Mouse (Mus musculus): ENCODE results near the gene Wnt7a.

Wnt7a gene

DNA sequence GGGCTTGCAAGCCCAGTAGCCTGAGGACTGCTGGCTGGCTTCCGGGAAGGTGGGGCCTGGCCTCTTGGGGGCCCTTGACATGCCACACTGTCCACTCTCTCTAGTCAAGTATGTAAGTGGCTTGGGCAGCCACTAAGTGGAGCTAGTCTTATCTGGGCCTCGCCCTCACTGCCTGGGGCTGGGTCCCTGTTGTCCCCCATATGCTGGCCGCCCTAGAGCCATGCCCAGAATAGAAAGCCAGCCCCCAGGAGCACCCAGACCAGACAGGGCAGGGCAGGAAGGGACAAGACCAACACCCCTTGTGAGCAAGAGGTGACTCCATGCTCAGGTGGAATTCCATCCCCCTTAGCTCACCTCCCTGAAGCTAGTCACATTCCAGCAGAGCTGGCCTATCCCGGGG, 22.0 kb downstream of the Wnt7a start:
- in situ Hi-C loops (cut with MseI, MboI) = no loop called here

DNA sequence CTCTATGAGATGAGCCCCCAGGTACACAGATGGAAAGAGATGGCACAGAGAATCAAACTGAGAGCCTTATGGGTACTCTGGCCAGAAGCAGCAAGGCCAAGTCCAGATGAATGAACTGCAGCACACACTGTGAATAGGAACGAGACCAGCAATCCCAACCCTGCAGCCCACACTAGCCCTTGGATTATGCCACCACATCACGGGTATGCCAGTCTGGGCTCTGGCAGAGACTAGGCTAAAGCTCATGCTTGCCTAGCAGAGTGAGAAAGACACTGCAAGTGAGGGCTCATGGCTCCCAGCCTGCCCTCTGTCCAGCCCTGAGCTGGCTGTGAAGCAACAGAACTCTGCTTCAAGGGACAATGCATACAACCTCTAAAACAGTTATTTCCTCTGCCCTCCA, 26.7 kb downstream of the Wnt7a start:
- in situ Hi-C loops (cut with MseI, MboI) = no loop called here

DNA sequence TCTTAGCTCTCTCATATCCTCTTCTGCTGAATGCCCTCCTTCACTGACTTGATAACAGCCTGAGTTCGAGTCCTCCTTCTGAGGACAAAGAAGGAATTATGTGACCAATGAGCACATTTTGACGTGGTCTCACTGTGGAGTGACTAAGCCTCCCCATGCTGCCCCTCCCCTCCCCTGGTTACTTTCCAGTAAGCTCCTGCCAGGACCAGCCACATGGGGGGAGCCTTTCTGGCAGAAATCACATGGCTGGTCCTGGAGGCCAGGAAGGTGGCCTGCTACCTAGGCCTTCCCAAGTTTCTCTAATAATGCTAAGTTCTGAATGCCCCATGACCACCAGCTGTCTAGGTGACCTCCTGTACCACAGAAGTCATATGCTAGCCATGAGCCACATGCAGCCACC, 27.3 kb downstream of the Wnt7a start:
- in situ Hi-C loops (cut with MseI, MboI) = no loop called here

DNA sequence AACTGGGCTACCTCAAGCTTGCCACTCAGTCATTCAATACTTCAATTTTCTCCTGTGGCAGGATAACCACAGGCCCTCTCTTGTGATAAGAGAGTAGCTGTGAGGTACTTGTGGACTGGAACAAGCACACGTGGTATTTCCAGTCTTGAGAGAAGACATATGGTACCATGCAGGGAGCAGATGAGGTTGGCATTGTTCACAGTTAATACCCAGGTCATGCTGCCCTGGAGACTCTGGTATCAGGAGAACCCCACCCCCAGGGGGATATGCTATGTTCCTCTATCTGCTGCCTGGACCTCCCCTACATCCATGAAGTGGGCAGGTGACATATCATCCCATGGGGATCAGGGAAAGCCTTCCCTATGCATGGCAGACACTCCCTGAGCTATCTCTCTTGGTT, 27.9 kb downstream of the Wnt7a start:
- in situ Hi-C loops (cut with MseI, MboI) = no loop called here

DNA sequence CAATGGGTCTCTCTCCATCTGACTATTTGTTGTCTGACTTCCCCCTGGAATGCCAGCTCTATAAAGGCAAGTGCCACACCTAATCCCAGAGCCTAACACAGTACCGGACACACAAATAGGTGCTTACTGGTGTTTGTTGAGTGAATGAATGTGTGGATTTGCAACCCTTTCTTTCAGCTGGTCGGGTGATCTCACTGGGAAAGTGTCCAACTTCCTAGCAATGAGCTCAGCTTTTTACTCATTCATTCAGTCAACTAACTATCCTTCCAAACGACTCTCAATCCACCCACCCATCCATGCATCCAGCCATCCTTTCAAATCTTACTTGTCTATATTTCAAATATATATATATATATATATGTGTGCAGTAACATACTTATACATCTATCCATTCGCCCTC, 31.3 kb downstream of the Wnt7a start:
- in situ Hi-C loops (cut with MseI, MboI) = no loop called here

DNA sequence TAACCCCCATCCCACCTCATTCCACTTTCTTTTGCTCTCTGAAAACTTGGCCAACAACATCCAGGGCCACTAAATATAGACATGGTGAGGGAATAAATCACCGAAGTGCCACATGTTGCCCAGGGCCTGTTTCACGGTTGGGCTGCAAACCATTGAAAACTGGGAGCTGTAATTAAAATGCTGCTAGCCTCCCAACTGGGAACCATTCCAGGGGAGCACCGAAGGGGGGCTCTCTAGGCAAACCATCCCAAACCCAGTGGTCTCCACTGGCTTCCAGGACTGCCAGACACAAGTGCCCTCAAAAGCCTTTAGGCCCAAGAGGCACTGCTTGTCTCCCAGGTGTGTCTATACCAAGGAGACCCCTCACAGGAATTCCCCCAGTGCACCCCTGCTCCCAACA, 31.9 kb downstream of the Wnt7a start:
- in situ Hi-C loops (cut with MseI, MboI) = no loop called here

DNA sequence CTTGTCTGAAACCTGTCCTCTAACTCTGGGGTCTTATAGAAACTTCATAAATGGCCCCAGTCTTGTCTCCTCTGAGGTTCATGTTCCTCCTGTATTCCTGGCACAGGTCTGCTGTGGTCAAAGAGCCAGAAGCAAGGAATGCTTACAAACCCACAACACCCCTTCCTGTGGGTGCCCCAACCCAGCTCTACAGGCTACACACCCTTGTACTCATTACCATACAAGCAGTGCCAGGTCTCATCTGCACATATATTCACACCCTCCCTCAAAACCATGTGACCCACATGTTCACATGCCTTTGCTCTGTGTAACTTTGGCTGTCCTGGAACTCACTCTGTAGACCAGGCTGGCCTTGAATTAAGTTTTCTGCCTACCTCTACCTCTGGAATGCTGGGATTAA, 38.2 kb downstream of the Wnt7a start:
- in situ Hi-C loops (cut with MseI, MboI) = no loop called here

DNA sequence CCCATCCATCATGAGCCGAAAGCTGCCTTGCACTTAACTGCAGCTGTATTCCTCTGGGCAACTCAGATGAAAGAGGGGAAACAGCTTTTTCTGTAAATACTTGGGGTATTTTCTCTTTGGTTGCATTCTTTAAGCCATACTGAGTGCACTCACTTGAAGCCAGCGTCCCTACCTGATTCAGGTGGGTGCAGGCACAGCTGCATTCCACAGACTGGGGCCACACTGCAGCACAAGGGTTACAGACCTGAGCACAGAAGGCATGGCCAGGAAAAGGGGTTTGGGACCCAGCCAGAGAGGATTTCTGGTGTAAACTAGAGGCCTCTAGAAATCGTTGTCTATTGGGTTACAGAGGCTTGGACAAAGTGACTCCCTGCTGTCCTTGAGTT, 38.6 kb downstream of the Wnt7a start:
- in situ Hi-C loops (cut with MseI, MboI) = no loop called here

DNA sequence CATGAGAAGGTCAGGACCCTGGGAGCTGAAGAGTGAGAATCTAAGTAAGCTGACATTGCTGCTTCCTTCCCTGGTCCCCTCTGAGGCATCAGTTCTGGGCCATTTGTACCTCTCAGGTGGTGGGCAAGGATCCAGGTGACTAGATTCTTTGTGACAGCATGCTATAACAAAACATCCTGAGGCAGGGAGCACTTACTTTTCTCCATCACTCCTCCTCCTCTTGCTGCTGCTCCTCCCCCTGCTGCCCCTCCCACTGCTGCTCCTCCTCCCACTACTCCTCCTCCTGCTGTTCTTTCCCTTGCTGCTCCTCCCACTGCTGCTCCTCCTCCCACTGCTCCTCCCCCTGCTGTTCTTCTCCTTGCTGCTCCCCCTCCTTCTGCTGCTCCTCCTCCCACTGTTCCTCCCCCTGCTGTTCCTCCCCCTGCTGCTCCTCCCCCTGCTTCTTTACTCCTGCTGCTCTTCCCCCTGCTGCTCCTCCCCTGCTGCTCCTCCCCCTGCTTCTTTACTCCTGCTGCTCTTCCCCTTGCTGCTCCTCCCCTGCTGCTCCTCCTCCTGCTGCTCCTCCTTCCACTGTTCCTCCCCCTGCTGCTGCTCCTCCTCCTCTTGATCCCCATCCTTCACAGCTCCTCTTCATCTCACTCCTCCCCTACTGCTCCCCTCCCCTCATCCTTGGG, 39.1 kb downstream of the Wnt7a start:
- in situ Hi-C loops (cut with MseI, MboI) = no loop called here

DNA sequence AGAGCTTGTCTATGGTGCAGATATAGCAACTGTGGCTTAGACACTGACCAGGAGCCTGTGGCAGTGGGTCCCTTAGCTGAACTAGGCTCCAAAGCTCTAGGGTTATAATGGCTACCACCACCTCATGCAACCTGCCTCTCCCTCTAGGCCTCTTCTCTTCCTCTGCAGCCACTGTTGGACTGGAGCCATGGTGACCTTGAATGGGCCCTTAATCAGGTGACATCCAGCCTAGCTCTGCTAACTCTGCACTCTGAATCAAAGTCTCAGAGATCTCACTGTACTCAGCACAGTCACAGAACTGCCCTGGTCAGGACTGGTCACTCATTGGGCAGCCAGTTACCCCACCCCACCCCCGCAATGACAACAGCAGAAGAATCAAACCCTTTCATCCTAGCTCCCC, 44.4 kb downstream of the Wnt7a start:
- in situ Hi-C loops (cut with MseI, MboI) = no loop called here

DNA sequence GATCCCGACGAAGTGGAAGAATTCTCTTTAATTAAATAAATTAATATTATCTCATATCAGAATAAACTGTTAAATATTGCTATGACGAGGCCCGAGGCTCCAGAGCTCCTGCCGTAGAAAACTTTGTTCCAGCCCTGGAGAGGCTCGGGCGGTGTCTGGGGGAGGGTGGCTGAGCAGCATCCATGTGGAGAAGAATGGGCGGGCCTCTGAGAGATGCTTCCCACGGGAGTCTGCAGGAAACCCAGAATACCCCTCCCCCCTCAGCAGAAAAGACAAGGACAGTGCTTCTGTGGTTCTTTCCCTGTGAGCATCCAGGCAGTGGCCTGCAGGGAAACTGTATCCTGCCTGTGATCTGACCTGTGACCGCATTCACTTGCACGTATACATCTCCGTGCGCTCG, 45.7 kb downstream of the Wnt7a start:
- in situ Hi-C loops (cut with MseI, MboI) = no loop called here

DNA sequence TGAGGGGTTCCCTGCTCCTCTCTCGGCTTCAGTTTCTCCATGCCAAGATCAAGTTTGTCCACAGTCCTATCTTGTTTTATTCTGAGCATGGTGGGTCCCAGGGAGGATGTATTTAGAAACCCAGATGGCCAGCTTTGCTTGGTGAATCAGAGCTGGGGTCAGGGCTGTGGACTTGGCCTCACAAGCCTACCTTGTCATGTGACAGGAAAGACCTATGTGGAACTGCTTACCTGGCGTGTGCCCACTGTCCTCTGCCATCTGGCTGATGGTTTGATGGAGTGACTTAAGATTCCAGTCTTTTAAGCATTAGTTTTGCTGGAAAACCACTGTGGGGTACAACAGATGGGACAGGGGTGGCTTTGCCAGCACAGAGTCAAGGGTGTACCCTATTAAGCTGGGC, 48.4 kb downstream of the Wnt7a start:
- in situ Hi-C loops (cut with MseI, MboI) = no loop called here

DNA sequence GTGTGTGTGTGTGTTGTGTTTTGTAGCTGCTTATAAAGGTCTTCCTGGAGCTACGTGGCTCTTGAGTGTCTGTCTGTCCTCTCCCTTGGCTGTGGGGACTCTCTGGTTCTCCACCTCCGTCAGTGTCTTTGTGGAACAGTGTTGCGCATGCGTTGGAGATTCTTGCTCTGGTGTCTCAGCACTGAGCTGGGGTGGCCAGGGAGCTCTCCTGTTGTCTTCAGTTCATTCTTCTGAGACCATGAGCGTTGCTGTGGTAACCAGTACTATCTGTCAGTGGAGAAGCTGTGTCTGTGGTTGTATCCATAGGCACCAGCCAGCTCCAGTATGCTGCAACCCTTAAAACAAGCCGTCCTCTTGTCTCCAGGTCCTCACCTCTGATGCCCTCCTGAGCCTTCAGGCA, 50.2 kb downstream of the Wnt7a start:
- in situ Hi-C loops (cut with MseI, MboI) = no loop called here

DNA sequence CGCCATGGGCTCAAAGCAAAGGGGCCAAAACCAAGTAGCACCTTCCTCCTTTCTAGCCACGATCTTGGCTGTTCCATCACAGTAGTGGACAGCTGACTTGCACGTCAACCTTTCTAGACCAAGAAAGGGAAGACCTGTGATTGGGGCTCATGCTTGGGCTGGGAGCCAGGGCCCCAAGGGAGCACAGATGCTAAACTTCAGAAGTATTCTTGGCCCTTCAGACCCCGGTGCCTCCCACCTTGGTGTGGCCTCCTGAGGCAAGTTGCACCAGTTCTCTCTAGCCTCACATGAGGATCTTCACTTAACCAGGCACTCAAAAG, 50.8 kb downstream of the Wnt7a start:
- in situ Hi-C loops (cut with MseI, MboI) = no loop called here

DNA sequence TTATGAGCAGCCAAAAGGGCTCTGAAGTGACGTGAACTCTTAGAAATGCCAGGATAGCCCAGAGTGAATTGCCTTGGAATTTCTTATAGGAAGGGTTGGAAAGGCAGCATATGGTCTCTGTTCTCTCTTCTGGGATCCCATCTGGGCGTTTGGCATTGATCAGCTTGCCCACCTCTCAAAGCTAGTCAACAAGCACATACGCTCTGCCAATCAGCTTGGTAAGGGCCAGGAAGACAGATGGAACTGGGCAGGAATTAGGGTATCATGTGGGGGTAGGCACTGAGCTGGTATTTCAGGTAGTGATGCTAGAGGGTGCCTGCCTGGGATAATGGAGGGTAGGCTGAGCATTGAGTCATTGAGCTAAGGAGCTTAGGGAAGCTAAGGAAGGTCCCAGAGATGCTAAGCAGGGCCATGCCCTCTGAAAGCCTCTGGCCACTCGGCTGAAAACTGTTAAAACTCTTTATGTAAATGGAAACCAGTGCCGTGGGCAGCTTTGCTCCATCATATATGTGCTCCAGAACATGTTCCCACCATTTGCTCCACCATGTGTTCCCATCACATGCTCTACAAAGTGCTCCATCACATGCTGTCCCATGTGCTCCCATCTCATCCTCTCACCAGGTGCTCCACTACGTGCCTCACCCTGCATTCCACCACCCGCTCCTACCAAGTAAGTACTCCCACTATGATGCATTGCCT, 51.3 kb downstream of the Wnt7a start:
- in situ Hi-C loops (cut with MseI, MboI) = no loop called here

DNA sequence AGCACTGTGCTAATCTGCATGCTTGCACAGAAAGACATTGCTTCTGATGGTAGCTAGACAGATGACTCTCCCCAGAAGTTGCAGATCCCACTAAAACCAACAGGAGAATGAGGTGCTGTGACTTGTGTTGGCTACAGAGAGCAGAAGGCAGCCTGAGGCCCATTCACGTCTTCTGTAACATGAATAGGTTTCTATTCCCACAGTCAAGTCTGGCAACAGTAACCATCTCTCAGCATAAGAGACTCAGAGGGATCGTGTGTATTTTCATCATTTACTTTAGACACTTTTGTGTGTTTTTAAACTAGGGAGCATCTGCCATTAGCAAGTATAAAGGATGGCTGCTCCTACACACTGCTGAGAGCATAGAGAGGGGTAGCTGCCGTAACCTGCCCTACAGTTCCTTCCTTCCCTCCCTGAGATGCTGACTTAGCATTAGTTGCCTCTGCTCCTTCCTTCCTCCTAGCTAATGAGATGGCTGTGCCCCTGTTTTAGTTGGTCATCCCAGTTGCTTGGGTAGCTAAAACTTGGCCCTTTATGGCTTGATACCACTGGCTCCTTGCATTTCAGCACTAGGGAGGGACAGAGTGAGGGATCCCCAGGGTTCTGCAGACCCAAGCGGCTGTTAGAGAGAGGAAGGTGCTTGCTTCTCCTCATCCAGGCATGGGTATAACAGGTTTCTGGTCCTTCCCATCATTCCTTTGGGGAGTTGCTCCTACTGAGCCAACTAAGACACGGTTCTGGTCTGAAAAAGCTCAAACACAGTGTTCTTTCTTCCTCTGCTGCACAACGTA, 52.1 kb downstream of the Wnt7a start:
- in situ Hi-C loops (cut with MseI, MboI) = no loop called here

DNA sequence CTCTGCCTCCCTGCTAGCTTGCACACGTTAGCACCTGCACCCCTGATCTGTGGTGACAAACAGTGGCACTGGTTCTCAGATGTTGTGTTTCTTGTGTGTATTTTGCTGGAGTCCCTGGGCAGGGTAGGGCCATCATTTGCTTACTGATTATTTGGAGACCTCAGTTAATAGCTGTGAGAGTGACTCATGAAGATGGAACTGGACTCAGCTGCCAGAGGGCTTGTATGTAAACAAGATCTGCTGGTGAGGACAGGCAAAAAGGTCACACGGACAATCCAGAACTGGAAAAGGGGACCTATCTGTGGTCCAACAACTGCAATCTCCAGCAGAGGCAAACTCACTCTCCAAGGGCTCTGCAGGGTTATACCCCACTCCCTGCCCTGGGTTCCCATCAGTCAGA, 52.8 kb downstream of the Wnt7a start:
- in situ Hi-C loops (cut with MseI, MboI) = no loop called here

DNA sequence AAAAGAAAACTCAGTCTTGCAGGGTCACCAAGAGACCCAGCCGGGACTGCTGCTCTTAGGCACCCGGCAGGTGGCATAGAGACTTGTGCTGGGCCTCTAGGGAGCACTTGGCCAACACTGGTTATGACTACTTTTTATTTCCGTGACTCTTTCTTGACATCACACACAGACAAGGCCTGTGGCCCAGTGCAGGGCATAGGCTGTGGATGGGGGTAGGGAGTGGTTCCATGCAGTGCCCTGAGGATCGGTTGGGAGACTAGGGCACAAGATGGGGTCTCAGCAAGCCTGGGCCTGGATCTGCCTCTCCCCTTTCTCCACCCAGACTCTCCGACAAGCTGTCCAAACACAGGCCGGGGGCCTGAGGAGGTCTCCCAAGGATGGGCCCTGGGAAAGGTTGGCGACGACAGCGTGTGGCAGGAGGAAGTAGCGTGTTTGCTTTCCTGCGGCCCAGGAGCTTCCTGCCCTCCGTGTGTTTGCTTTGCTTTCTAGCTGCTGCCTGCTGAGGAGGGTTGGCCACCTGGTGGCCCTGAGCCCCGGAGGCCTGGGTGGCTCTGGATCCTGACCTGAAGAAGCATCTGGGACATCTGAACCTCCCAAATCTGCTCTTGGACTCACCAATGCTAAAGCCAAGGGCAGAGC, 53.8 kb downstream of the Wnt7a start:
- in situ Hi-C loops (cut with MseI, MboI) = no loop called here

DNA sequence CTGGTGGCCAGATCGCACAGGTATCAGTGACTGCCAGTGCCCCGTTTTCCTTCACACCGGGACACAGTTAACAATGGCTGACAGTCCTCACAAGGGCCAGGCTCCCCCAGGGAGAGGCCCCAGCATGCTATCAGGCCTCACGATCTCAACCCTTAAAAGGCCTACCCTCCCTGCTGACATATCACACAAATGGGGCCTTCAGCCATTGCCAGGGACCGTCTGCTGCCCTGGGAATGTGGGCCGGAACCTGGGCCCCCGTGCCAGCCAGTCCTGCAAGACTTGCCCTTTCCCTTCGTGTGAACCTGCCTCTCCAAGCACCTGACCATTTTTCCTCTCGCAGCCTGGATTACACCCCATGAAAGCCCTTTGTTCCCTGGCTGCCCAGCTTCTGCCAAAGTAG, 61.5 kb downstream of the Wnt7a start:
- in situ Hi-C loops (cut with MseI, MboI) = no loop called here

DNA sequence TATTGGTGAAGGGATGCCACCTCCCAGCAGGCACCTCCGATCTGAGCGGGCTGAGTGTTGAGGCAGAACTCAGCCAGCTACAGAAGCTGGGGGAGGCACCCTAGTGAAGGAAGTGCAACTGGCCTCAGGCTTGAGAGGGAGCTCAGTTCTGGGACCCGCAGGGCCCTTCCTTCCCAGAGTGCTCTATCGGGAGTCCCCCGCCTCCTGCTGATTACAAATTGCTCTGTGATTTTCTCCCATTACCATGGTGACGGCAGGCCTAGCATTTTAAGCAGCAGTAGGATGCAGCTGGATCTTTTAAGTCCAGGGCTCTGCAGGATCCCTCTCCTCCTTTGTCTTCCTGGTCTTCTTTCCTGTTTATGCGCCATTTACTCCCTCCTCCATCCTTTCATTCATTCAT, 63.4 kb downstream of the Wnt7a start:
- in situ Hi-C loops (cut with MseI, MboI) = no loop called here

DNA sequence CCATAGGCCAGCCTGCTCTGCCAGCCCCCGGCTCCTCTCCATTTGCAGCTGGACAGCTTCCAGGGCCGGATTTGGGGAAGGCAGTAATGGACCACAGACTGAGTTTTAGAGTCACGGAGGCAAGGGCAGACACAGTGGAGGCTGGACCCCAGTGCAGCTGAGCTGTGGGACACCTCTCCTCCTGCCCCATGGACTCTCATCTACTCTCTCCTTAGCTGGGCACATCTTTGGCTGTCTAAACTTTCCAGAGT, 64.3 kb downstream of the Wnt7a start:
- in situ Hi-C loops (cut with MseI, MboI) = no loop called here

DNA sequence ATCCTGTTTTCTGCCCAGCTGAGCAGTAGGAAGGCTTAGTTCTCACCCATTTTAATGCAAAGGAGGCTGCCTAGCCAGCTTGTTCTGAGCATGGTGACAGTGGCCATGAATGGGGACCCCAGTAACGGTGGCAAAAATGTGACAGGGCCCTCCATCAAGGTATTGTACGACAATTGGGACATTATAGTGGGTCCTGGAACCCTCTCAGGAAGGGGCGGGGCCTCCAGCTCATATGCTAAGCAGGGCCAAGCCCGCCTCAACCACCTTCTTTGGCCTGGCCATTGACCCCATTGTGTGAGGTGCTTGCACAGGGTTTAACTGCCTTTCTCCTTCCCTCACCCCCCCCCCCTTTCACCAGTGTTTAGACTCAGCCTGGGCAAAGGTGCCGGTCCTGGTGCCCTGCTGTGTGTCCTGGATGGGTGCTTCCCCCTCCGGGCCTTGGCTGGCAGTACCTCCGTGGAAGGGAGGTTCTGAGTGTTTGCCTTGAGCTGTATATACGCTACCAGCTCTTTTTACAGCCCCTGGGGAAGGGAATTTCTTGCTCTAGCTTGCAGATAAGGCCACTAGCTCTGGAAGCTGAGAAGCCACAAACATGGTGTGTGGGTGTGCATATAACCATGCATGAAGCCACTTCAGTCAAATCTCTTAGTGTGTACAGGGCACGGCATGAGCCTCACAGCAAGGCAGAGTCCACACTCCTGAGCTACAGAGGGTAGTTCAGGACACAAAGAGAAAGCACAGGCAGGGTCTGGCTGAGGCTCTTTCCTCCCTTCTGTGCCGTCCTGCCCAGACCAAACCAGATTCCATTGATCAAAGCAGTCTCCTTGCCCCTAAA, 64.9 kb downstream of the Wnt7a start:
- in situ Hi-C loops (cut with MseI, MboI) = no loop called here
